Mouse (Mus musculus): ENCODE data around the gene Srrm4. TPM values are rescaled to one million over a fixed set of nuclear protein-coding genes. Genes with fewer than 3 reads are reported as not detected.

The Srrm4 gene
- polyA plus RNA-seq, 1 experiment from 2014 or later = 0.88 TPM

- Histone ChIP-seq H3K27ac (replicated peaks in 1 of 2; ENCODE audit: control insufficient read depth in 1 of 2, insufficient read depth in 1 of 2, low read depth in 2 of 2, low read length in 2 of 2) (no peak overlapping the region), H3K4me1 (ENCODE audit: control insufficient read depth in 2 of 2, insufficient read depth in 2 of 2, low read length in 2 of 2) (no peaks in the 10 kb centered on the region), H3K27me3 (ENCODE audit: control insufficient read depth, insufficient read depth, low read length) (peaks cover 11% of the 10 kb centered on the region), H3K4me2 (ENCODE audit: low read length) (no peak overlapping the region), H3K4me3 (ENCODE audit: control insufficient read depth in 1 of 2, insufficient read depth in 1 of 2, low read depth in 1 of 2, low read length in 2 of 2) (no peak overlapping the region), H3K9me3 (ENCODE audit: control insufficient read depth, low read length) (no peaks in the 10 kb centered on the region), H3K9ac (ENCODE audit: low read length) (no peak overlapping the region), H3K36me3 (ENCODE audit: control insufficient read depth, insufficient read depth, low read length) (no peaks in the 10 kb centered on the region)
- WGBS = 60% methylated on average over 14 of the region's 14 CpGs
- ATAC-seq (ENCODE audit: insufficient number of reproducible peaks, insufficient read depth, low FRiP score, low read depth) = no peak
Measured at GRCm38 (mm10) chr5:116566385-116567045, 25.1 kb downstream of the Srrm4 start.

- Histone ChIP-seq H3K27ac (replicated peaks in 1 of 2; ENCODE audit: control insufficient read depth in 1 of 2, insufficient read depth in 1 of 2, low read depth in 2 of 2, low read length in 2 of 2) (no peak overlapping the region), H3K27me3 (ENCODE audit: control insufficient read depth, insufficient read depth, low read length) (peaks cover 3% of the 10 kb centered on the region; the same call in 1 of the 2 replicates), H3K4me2 (ENCODE audit: low read length) (no peak overlapping the region), H3K9ac (ENCODE audit: low read length) (no peak overlapping the region), H3K36me3 (ENCODE audit: control insufficient read depth, insufficient read depth, low read length) (no peaks in the 10 kb centered on the region), H3K9me3 (ENCODE audit: control insufficient read depth, low read length) (no peaks in the 10 kb centered on the region), H3K4me3 (ENCODE audit: control insufficient read depth in 1 of 2, insufficient read depth in 1 of 2, low read depth in 1 of 2, low read length in 2 of 2) (no peak overlapping the region), H3K4me1 (ENCODE audit: control insufficient read depth in 2 of 2, insufficient read depth in 2 of 2, low read length in 2 of 2) (no peaks in the 10 kb centered on the region)
- no peak for ATAC-seq (ENCODE audit: insufficient number of reproducible peaks, insufficient read depth, low FRiP score, low read depth)
- 75% methylated on average over 9 of the region's 9 CpGs for WGBS
Measured at GRCm38 (mm10) chr5:116565573-116565972, 26.0 kb downstream of the Srrm4 start.

GRCm38 (mm10) chr5:116564391-116564790 lies 27.2 kb downstream of the Srrm4 start:
- Histone ChIP-seq H3K27me3 (ENCODE audit: control insufficient read depth, insufficient read depth, low read length) (no peaks in the 10 kb centered on the region), H3K9ac (ENCODE audit: low read length) (no peak overlapping the region), H3K4me1 (ENCODE audit: control insufficient read depth in 2 of 2, insufficient read depth in 2 of 2, low read length in 2 of 2) (no peaks in the 10 kb centered on the region), H3K36me3 (ENCODE audit: control insufficient read depth, insufficient read depth, low read length) (no peaks in the 10 kb centered on the region), H3K27ac (replicated peaks in 1 of 2; ENCODE audit: control insufficient read depth in 1 of 2, insufficient read depth in 1 of 2, low read depth in 2 of 2, low read length in 2 of 2) (no peak overlapping the region), H3K4me2 (ENCODE audit: low read length) (no peak overlapping the region), H3K9me3 (ENCODE audit: control insufficient read depth, low read length) (no peaks in the 10 kb centered on the region), H3K4me3 (ENCODE audit: control insufficient read depth in 1 of 2, insufficient read depth in 1 of 2, low read depth in 1 of 2, low read length in 2 of 2) (no peak overlapping the region)
- ATAC-seq (ENCODE audit: insufficient number of reproducible peaks, insufficient read depth, low FRiP score, low read depth) = no peak
- WGBS = 57% methylated on average over 3 of the region's 3 CpGs

- Histone ChIP-seq H3K9me3 (ENCODE audit: control insufficient read depth, low read length) (no peaks in the 10 kb centered on the region), H3K27me3 (ENCODE audit: control insufficient read depth, insufficient read depth, low read length) (no peaks in the 10 kb centered on the region), H3K9ac (ENCODE audit: low read length) (no peak overlapping the region), H3K36me3 (ENCODE audit: control insufficient read depth, insufficient read depth, low read length) (no peaks in the 10 kb centered on the region), H3K4me3 (ENCODE audit: control insufficient read depth in 1 of 2, insufficient read depth in 1 of 2, low read depth in 1 of 2, low read length in 2 of 2) (no peak overlapping the region), H3K4me2 (ENCODE audit: low read length) (no peak overlapping the region), H3K27ac (replicated peaks in 1 of 2; ENCODE audit: control insufficient read depth in 1 of 2, insufficient read depth in 1 of 2, low read depth in 2 of 2, low read length in 2 of 2) (no peak overlapping the region), H3K4me1 (ENCODE audit: control insufficient read depth in 2 of 2, insufficient read depth in 2 of 2, low read length in 2 of 2) (no peaks in the 10 kb centered on the region)
- ATAC-seq (ENCODE audit: insufficient number of reproducible peaks, insufficient read depth, low FRiP score, low read depth) = no peak
- 57% methylated on average over 6 of the region's 6 CpGs for WGBS
Measured at GRCm38 (mm10) chr5:116563713-116564112, 27.9 kb downstream of the Srrm4 start.

GRCm38 (mm10) chr5:116559091-116559490 lies 32.5 kb downstream of the Srrm4 start:
- H3K9ac ChIP-seq (ENCODE audit: low read length) = no peak overlapping the region
- ATAC-seq (ENCODE audit: insufficient number of reproducible peaks, insufficient read depth, low FRiP score, low read depth) = no peak
- WGBS = 64% methylated on average over 7 of the region's 7 CpGs
- no peak overlapping the region for H3K27ac ChIP-seq (replicated peaks in 1 of 2; ENCODE audit: control insufficient read depth in 1 of 2, insufficient read depth in 1 of 2, low read depth in 2 of 2, low read length in 2 of 2)
- H3K9me3 ChIP-seq (ENCODE audit: control insufficient read depth, low read length) = no peaks in the 10 kb centered on the region
- H3K4me2 ChIP-seq (ENCODE audit: low read length) = no peak overlapping the region
- H3K4me1 ChIP-seq (ENCODE audit: control insufficient read depth in 2 of 2, insufficient read depth in 2 of 2, low read length in 2 of 2) = no peaks in the 10 kb centered on the region
- no peaks in the 10 kb centered on the region for H3K27me3 ChIP-seq (ENCODE audit: control insufficient read depth, insufficient read depth, low read length)
- no peak overlapping the region for H3K4me3 ChIP-seq (ENCODE audit: control insufficient read depth in 1 of 2, insufficient read depth in 1 of 2, low read depth in 1 of 2, low read length in 2 of 2)
- H3K36me3 ChIP-seq (ENCODE audit: control insufficient read depth, insufficient read depth, low read length) = no peaks in the 10 kb centered on the region

GRCm38 (mm10) chr5:116556614-116557013 lies 35.0 kb downstream of the Srrm4 start:
- no peak for ATAC-seq (ENCODE audit: insufficient number of reproducible peaks, insufficient read depth, low FRiP score, low read depth)

GRCm38 (mm10) chr5:116553868-116554267 lies 37.7 kb downstream of the Srrm4 start:
- Histone ChIP-seq H3K36me3 (ENCODE audit: control insufficient read depth, insufficient read depth, low read length) (no peaks in the 10 kb centered on the region), H3K27ac (replicated peaks in 1 of 2; ENCODE audit: control insufficient read depth in 1 of 2, insufficient read depth in 1 of 2, low read depth in 2 of 2, low read length in 2 of 2) (no peak overlapping the region), H3K4me2 (ENCODE audit: low read length) (no peak overlapping the region), H3K4me3 (ENCODE audit: control insufficient read depth in 1 of 2, insufficient read depth in 1 of 2, low read depth in 1 of 2, low read length in 2 of 2) (no peak overlapping the region), H3K27me3 (ENCODE audit: control insufficient read depth, insufficient read depth, low read length) (no peaks in the 10 kb centered on the region), H3K4me1 (ENCODE audit: control insufficient read depth in 2 of 2, insufficient read depth in 2 of 2, low read length in 2 of 2) (no peaks in the 10 kb centered on the region), H3K9ac (ENCODE audit: low read length) (no peak overlapping the region), H3K9me3 (ENCODE audit: control insufficient read depth, low read length) (peaks cover 12% of the 10 kb centered on the region; the same call in 1 of the 2 replicates)
- 10% methylated on average over 5 of the region's 5 CpGs for WGBS
- ATAC-seq (ENCODE audit: insufficient number of reproducible peaks, insufficient read depth, low FRiP score, low read depth) = no peak

More at GRCm38 (mm10) chr5:116556614-116557013, 35.0 kb downstream of the Srrm4 start:
- H3K4me2 ChIP-seq (ENCODE audit: low read length) = no peak overlapping the region
- H3K4me3 ChIP-seq (ENCODE audit: control insufficient read depth in 1 of 2, insufficient read depth in 1 of 2, low read depth in 1 of 2, low read length in 2 of 2) = no peak overlapping the region
- H3K9ac ChIP-seq (ENCODE audit: low read length) = no peak overlapping the region
- no peak overlapping the region for H3K27ac ChIP-seq (replicated peaks in 1 of 2; ENCODE audit: control insufficient read depth in 1 of 2, insufficient read depth in 1 of 2, low read depth in 2 of 2, low read length in 2 of 2)
- no peaks in the 10 kb centered on the region for H3K9me3 ChIP-seq (ENCODE audit: control insufficient read depth, low read length)
- H3K36me3 ChIP-seq (ENCODE audit: control insufficient read depth, insufficient read depth, low read length) = no peaks in the 10 kb centered on the region
- H3K4me1 ChIP-seq (ENCODE audit: control insufficient read depth in 2 of 2, insufficient read depth in 2 of 2, low read length in 2 of 2) = no peaks in the 10 kb centered on the region
- no peaks in the 10 kb centered on the region for H3K27me3 ChIP-seq (ENCODE audit: control insufficient read depth, insufficient read depth, low read length)
- 38% methylated on average over 8 of the region's 8 CpGs for WGBS

- Histone ChIP-seq H3K9me3 (ENCODE audit: control insufficient read depth, low read length) (peaks cover 12% of the 10 kb centered on the region; the same call in 1 of the 2 replicates), H3K4me1 (ENCODE audit: control insufficient read depth in 2 of 2, insufficient read depth in 2 of 2, low read length in 2 of 2) (no peaks in the 10 kb centered on the region), H3K36me3 (ENCODE audit: control insufficient read depth, insufficient read depth, low read length) (no peaks in the 10 kb centered on the region), H3K27me3 (ENCODE audit: control insufficient read depth, insufficient read depth, low read length) (no peaks in the 10 kb centered on the region), H3K9ac (ENCODE audit: low read length) (no peak overlapping the region), H3K4me2 (ENCODE audit: low read length) (no peak overlapping the region), H3K4me3 (ENCODE audit: control insufficient read depth in 1 of 2, insufficient read depth in 1 of 2, low read depth in 1 of 2, low read length in 2 of 2) (no peak overlapping the region), H3K27ac (replicated peaks in 1 of 2; ENCODE audit: control insufficient read depth in 1 of 2, insufficient read depth in 1 of 2, low read depth in 2 of 2, low read length in 2 of 2) (no peak overlapping the region)
- ATAC-seq (ENCODE audit: insufficient number of reproducible peaks, insufficient read depth, low FRiP score, low read depth) = no peak
- 47% methylated on average over 2 of the region's 2 CpGs for WGBS
Measured at GRCm38 (mm10) chr5:116553106-116553505, 38.5 kb downstream of the Srrm4 start.

All from heart, embryonic 14.5 days (tissue).